Mouse (Mus musculus) adrenal gland (tissue): ENCODE data around the gene Cadm1.

Experiments
- intact Hi-C: fragments of 180-260 bp; cut with DNase I; formaldehyde crosslinking; loops from one replicate; pipeline ENCODE4 v1.15.1; 2025

The Cadm1 gene

GRCm38 (mm10) chr9:47858134-47858533 is 328.2 kb downstream of the Cadm1 start:
- intact Hi-C loops, result no loop called here

GRCm38 (mm10) chr9:47858778-47859395 is 328.9 kb downstream of the Cadm1 start:
- intact Hi-C loops, result no loop called here

- intact Hi-C loops, result no loop called here
Measured at GRCm38 (mm10) chr9:47860994-47861393, 331.0 kb downstream of the Cadm1 start.

- intact Hi-C loops, result no loop called here
Measured at GRCm38 (mm10) chr9:47861783-47862182, 331.8 kb downstream of the Cadm1 start.

GRCm38 (mm10) chr9:47866001-47866400 is 336.0 kb downstream of the Cadm1 start:
- intact Hi-C loops, result no loop called here

- intact Hi-C loops, result no loop called here
Measured at GRCm38 (mm10) chr9:47867474-47867873, 337.5 kb downstream of the Cadm1 start.

GRCm38 (mm10) chr9:47869661-47870060 is 339.7 kb downstream of the Cadm1 start:
- intact Hi-C loops, result no loop called here

GRCm38 (mm10) chr9:47876557-47877206 is 346.7 kb downstream of the Cadm1 start:
- intact Hi-C loops, result no loop called here

- intact Hi-C loops, result no loop called here
Measured at GRCm38 (mm10) chr9:47880171-47880570, 350.2 kb downstream of the Cadm1 start.

GRCm38 (mm10) chr9:47882372-47882771 is 352.4 kb downstream of the Cadm1 start:
- intact Hi-C loops, result no loop called here

- intact Hi-C loops, result no loop called here
Measured at GRCm38 (mm10) chr9:47891721-47892120, 361.7 kb downstream of the Cadm1 start.

- intact Hi-C loops, result no loop called here
Measured at GRCm38 (mm10) chr9:47892995-47893394, 363.0 kb downstream of the Cadm1 start.

- intact Hi-C loops, result no loop called here
Measured at GRCm38 (mm10) chr9:47894096-47894495, 364.1 kb downstream of the Cadm1 start.

- intact Hi-C loops, result no loop called here
Measured at GRCm38 (mm10) chr9:47894661-47895060, 364.7 kb downstream of the Cadm1 start.

- intact Hi-C loops, result no loop called here
Measured at GRCm38 (mm10) chr9:47895121-47895520, 365.1 kb downstream of the Cadm1 start.

GRCm38 (mm10) chr9:47900734-47901133 is 370.8 kb downstream of the Cadm1 start:
- intact Hi-C loops, result no loop called here

GRCm38 (mm10) chr9:47903661-47904060 is 373.7 kb downstream of the Cadm1 start:
- intact Hi-C loops, result no loop called here

GRCm38 (mm10) chr9:47904339-47904922 is 374.5 kb downstream of the Cadm1 start:
- intact Hi-C loops, result no loop called here

GRCm38 (mm10) chr9:47906521-47906920 is 376.5 kb downstream of the Cadm1 start:
- intact Hi-C loops, result no loop called here
